Mouse (Mus musculus): ENCODE data around the gene Ddx51.

Gene Ddx51

DNA sequence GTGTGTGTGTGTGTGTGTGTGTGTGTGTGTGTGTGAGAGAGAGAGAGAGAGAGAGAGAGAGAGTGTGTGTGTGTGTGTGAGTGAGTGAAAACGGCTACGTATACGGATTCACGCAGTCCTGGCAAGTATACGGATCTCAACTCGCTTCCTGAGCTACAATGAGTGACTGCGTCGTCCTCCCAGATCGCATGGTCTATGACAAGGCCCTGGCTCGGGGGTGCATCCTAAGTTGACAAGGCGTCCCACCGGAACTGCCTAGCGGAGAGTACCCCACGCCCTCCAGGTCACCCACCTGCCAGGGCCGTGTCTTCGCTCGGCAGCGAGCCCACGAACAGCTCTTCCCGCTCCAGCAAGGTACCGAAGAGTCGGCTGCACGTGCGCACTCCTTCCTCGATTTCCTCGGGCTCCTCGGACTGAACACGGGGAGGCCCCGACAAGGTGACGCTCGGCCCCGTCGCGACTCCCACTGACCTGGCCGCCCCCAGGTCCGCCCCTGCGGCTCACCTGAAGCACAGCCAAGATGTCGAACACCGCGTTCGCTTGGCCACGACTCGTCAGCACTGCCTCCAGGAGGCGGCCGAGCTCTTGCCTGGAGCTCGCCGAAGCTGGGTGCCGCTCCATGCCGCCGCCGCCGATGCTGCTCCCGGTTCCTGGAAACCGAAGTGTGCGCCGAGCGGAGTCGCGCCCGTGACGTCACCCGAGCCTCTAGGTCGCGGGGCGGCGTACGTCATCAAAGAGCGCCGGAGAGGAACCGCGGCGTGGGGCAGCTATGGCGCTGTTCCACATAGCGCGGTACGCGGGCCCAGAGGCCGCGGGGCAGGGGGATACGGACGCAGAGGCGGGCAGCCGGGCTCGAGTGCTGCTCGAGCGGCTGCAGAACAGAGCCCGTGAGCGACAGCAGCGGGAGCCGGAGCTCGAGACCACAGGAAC, at the start of gene Ddx51, which contains the start of gene Noc4l:
Ddx51 (plus strand) TSS at position 733 of the 930 bp plus-strand sequence.
Noc4l (minus strand) TSS at position 699 of the 930 bp plus-strand sequence.
- peak; percentile 94 for DNase-seq (ENCODE audit: low read depth, low spot score)

DNA sequence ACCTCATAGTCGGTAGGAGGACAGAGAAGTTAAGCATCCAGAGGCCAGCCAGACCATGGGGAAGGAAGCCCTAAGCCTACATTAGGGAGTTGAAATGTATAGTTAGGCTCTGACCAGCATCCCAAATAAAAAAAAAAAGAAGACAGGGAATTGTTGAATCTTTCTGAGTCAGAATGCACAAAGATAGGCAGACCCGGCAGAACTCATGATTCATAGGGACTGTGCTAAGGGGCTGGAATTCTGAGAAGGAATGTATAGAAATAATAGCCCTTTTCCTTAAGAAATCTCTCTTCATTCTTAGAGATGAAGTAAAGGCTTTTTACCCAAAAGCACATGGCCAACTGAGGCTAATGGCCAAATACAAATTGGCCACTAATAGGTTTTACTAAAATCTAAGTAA, 48.9 kb upstream of the Ddx51 start:
- DNase-seq (ENCODE audit: low read depth, low spot score): no peak

DNA sequence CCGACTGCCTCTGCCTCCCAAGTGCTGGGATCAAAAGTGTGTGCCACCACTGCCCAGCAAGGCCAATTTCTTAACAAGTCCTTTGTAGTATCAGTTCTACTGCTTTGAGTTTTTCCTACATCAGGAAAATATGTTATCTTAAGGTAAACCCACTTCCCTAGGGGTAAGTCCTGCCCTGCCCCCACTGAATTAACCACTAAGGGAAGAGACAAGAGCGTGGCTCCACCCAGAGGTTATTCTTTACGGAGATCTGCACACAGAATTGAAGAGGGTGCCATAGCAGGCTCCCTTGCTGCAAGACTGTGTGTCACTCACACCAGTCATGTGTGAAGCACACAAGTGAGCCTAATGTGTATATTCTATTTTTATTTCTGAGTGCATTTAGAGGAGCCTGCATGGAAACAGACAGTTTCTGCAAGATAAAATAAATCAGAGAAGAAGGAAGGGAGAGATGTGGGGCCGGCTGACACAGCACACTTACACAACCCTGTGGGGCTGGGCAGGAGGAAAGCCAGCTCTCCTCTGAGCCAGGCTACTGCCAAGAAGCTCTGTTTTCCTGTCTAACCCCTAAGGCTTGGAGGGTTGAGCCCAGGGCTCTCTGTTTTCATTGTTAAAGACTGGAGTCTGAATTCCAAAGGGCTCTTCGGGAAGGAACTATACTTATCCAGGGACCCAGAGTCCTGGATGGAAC, 47.6 kb upstream of the Ddx51 start:
- no peak for DNase-seq (ENCODE audit: low read depth, low spot score)

- DNase-seq (ENCODE audit: low read depth, low spot score): no peak
Observed at GRCm38 (mm10) chr5:110607767-110608166, 45.5 kb upstream of the Ddx51 start.

DNA sequence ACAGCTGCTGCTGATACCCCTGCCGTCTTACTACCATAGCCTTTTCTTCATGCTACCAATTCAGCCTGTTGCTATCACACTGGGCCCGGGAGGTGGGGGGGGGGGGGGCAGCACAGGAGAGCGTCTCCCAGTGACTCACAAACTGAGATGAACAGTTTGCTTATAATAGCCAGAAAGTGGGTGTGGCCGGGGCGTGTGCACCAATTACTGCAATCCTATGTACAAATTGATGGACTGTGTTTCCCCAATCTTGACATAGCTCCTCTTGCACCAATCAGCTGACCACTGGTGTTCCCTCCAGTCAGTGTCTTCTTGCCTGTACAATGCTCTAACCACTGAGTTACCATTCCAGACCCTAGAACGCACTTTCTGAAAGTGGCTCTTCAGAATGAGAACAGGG, 44.9 kb upstream of the Ddx51 start:
- DNase-seq (ENCODE audit: low read depth, low spot score): no peak

GRCm38 (mm10) chr5:110608941-110609340, 44.3 kb upstream of the Ddx51 start:
- DNase-seq (ENCODE audit: low read depth, low spot score): no peak

DNA sequence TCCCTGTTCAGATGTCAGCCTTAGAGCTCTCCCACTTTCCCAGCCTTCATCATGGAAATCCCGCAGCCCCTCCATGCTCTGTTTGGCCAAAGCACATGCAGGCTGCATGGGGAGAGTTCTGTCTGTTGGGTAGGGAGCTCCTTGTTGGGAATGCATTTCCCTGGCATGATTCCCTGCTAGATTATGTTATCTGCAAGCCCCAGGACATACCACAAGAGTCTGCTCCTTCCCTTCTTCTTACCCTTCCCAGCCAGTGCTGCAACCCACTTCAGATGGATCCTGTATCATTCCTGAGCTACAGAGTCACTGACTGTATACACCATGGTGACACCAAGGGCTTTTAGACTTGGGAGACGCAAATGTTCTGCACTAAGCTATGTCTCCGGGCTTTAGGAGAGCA, 43.8 kb upstream of the Ddx51 start:
- no peak for DNase-seq (ENCODE audit: low read depth, low spot score)

GRCm38 (mm10) chr5:110609868-110610267, 43.4 kb upstream of the Ddx51 start:
- DNase-seq (ENCODE audit: low read depth, low spot score): no peak

DNA sequence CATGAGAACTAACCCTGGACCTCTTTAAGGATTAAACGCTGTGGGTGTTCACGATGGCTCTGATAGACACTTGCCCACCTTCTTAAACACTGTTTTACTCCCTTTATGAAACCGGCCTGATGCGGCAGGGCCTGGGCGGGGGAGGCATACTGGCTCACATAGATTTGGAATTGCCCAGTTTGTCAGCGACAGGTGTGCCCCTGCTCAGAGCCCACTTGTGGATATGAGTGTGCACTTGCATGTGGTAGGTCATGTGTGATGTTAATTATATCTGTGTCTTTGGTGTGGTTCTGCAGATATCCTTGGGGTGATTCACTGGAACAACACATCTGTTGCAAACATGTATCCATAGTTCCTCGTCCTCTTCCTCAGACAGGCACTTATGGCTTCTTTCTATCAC, 42.8 kb upstream of the Ddx51 start:
- no peak for DNase-seq (ENCODE audit: low read depth, low spot score)

DNA sequence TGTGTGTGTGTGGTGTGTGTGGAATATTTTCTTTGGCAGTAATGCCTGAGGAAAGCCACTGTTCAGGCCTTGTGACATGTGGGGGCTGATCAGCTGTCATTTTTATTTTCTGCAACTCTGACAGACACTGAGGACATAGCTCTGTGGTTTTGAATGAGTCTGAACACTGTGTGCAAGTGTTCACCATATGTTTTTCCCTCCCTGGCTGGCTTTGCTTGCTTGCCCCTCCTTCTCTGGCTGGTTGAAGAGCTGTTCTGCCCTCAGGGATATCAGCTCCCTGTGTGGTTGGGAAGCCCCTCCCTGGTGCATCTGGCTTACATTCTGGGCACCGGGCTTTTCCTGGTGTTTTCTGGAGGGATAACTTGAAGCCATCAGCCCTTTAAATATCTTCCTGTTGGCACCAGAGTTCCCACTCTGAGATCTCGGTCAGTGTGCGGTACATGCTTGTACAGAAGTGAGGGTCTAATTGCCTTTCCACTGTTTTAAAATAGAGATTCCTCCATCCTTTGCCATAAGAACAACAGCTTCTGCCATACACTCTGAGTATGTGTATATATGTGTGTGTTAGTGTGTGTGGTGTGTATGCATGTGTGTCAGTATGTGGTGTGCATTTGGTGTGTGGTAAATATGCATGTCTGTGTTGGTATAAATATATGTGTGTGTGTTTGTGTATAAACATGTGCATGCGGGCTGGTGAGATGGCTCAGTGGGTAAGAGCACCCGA, 41.7 kb upstream of the Ddx51 start:
- peak; percentile 16 for DNase-seq (ENCODE audit: low read depth, low spot score)

DNA sequence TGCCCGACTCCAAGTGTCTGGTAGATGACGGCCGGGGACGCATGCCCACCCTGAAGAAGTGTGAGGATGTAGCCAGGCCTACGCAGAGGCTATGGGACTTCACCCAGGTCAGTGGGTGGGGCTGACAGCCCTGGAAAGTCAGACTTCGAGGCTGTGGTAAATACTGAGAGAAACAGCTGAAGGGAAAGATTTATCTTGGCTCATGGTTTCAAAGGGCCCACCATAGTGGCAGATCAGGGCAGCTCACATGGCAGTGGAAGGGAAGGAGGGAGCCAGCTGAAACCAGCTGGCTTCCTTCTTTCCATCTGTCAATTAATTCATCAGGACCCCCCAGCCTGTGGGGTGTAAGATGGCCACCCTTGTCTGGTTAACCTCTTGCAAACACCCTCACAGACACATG, 34.0 kb upstream of the Ddx51 start:
- DNase-seq (ENCODE audit: low read depth, low spot score): no peak

GRCm38 (mm10) chr5:110624319-110624718, 28.9 kb upstream of the Ddx51 start:
- no peak for DNase-seq (ENCODE audit: low read depth, low spot score)

DNA sequence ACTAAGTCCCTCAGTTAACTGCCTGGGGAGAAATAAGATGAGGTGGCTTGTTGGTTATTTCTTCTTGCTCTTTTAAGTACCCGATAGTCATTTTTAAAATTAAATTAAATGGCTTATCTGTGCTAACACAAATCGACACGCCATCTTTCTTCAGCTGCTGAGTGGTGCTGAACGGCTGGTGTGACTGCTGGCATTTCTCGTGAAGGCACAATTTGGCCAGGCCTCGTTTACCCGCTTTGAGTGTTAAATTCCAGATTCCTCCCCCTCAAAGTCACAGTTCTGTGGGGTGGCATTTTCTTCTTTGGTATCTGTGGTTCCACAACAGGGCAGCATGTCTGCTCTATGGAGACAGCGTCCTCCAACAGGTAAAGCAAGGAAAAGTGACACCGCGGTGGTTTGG, 25.9 kb upstream of the Ddx51 start:
- no peak for DNase-seq (ENCODE audit: low read depth, low spot score)

DNA sequence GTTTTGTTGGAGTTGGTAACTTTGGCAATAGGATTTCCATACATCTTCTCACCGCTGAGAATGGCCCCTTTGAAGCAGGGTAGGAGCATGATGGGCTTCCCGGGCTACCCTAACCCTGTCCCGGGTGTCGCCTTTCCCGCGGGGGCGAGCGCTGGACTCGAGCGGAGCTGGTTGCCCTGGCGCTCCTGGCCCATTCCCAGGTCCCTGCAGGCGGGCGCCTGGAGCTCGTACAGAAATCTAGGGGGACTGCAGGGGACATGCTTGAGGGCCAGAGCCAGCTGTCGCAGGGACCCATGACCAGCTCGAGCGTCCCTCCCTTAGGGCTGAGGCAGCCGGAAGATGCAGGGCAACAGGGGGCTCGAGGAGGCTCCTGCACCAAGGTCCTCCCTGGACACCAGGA, 25.1 kb upstream of the Ddx51 start:
- no peak for DNase-seq (ENCODE audit: low read depth, low spot score)

DNA sequence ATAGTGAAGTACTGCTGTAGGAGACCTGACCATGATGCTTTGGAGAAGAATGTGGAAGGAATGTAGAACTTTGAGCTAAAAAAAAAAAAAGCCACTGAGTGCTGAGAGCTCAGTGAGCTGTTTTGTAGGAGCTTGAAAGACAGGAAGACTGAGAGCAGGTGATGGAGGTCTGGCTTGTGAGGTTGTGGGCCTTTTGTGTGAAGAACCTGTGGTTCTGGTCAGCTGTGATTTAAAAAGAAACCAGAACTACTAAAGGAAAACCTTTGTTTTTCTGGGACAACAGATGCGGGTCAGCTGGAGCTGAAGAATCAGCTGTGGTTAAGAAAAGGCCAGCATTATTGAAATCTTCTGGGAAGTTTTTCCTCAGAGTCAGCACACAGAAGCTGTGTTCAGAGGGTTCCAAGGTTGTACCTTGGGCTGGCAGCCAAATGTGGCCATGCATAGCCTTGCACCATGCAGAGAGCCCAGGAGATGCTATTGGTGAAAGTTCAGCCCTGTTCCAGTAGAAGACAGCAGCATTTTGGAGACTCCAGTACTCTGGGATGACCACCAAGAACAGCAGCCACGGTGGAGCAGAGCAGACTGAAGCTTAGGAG, 23.6 kb upstream of the Ddx51 start:
- DNase-seq (ENCODE audit: low read depth, low spot score): no peak

GRCm38 (mm10) chr5:110635951-110636707, 17.1 kb upstream of the Ddx51 start:
- no peak for DNase-seq (ENCODE audit: low read depth, low spot score)

DNA sequence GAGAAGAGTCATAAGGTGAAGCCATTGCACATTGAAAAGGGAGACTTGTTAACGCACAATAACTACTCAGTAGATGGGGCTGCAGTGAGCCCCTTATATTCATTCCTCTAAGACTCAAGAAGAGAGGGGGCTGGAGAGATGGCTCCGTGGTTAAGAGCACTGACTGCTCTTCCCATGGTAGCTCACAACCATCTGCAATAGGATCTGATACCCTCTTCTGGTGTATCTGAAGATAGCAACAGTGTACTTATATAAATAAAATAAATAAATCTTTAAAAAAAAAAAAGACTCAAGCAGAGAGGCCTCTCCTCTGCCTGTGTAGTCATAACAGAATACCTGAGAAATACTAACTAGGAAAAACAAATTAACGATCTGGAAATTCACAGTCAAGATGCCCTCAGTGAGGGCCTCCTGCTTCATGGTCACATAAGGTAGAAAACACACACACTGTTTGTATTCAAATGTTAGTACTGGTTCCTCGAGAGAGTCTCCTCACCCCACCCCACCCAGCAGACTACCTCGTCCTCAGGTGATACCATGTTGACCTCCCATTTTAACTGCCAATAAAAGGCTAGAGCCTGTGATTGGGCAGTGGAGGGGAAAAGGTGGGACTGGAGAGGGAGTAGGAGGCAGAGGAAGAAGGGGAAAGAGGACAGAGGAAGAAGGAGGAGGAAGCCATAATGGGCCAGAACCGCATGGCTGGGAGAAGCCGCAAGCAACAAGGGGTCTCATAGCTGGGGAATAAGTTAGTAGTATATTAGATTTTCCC, 14.8 kb upstream of the Ddx51 start:
- DNase-seq (ENCODE audit: low read depth, low spot score): no peak

- peak; percentile 64 for DNase-seq (ENCODE audit: low read depth, low spot score)
Observed at GRCm38 (mm10) chr5:110639459-110639858, 13.8 kb upstream of the Ddx51 start.

GRCm38 (mm10) chr5:110646377-110646776, 6.9 kb upstream of the Ddx51 start:
- no peak for DNase-seq (ENCODE audit: low read depth, low spot score)

DNA sequence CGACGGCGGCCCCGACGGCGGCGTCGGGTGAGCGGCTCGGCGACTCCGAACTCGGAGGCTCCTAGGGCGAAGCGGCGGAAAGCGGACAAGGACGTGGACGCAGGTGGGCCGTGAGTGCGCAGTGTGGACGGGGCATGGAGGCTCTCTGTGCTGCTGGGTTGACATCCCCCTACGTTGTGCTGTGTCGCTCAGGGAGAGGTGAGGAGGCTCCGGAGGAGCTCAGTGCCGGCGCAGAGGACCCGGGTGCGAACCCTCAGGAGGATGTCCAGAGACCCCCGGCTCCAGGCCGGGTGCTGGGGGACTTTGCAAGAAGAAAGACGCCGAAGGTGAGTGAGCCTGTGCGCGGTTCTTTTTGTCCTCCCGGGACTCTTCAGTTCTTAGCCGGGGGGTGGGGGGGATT, 435 bp downstream of the Ddx51 start:
- DNase-seq (ENCODE audit: low read depth, low spot score): no peak
